Comparison of ENCODE assay signal across 7 mouse cellular contexts in genomic region chr6:115727108-115727507, GRCm38 (mm10). TPM values are rescaled to one million over a fixed set of nuclear protein-coding genes. Genes with fewer than 3 reads are reported as not detected.
A peak's percentile ranks its signal among the peaks of the same experiment; 100 is the strongest.
DNase-seq lines count a peak whose midpoint lies in the region; TF ChIP-seq lines count a peak whose summit lies in the region.

No protein-coding gene starts in this region.

- DNase-seq in left cerebral cortex, adult 18-20 months (ENCODE audit: low spot score in 2 of 2), result peak; percentile 17 to 50
- DNase-seq in left cerebral cortex, adult 11 months (ENCODE audit: low spot score), result no peak
- peak; percentile 70 for DNase-seq in NIH3T3 (ENCODE audit: low read depth)
- DNase-seq in c-Kit-positive CD71-positive TER-119-positive erythroid progenitor cells, embryonic 14.5 days (ENCODE audit: low spot score), result peak; percentile 65
- peak; percentile 31 to 80 for DNase-seq in kidney, adult 8-10 months
- DNase-seq in lung, adult 2 months, result peak; percentile 57
- peak; percentile 31 to 54 for DNase-seq in spleen, postnatal 14 days (ENCODE audit: low spot score in 2 of 2)

- no peak overlapping the region for H3K4me3 ChIP-seq in lung, adult 2 months (replicated peaks; ENCODE audit: extremely low read depth, low read depth, low read length)

- 76% methylated on average over 1 of the region's 1 CpGs for WGBS in lung, adult 2 months

- no peaks in the 10 kb centered on the region for H3K4me1 ChIP-seq in lung, adult 2 months (ENCODE audit: control insufficient read depth, insufficient read depth, low read length)

- TF ChIP-seq CTCF in lung, adult 2 months (IDR thresholded peaks at IDR 0.05; ENCODE audit: insufficient read depth, low read length), result peak; percentile 75

- no peak for TF ChIP-seq POLR2A in lung, adult 2 months (IDR thresholded peaks at IDR 0.05; ENCODE audit: borderline replicate concordance, extremely low read depth, low read depth, low read length)

RNA-seq across cellular contexts. Expression of gene Tmem40, which starts 35.1 kb away (rescaled TPM):
- 1 to 10 TPM in 1 of 2 experiments, under 1 TPM in 1; 0.56 to 4.8 TPM for total RNA-seq in left cerebral cortex, adult 18-20 months (2021)
- polyA plus RNA-seq in lung, adult 2 months (2012; rRNA removed), result 2.2 and 21.5 TPM in 2 replicates

RNA-seq across cellular contexts. Expression of gene Cand2, which starts 47.2 kb away (rescaled TPM):
- 1 to 10 TPM; 2.0 to 2.4 TPM for total RNA-seq in left cerebral cortex, adult 18-20 months (2021)
- polyA plus RNA-seq in lung, adult 2 months (2012; rRNA removed), result 5.3 and 8.4 TPM in 2 replicates

RNA-seq across cellular contexts. Expression of gene Raf1, which starts 50.7 kb away (rescaled TPM):
- 10 to 100 TPM; 79.3 to 88.2 TPM for total RNA-seq in left cerebral cortex, adult 18-20 months (2021)
- polyA plus RNA-seq in lung, adult 2 months (2012; rRNA removed), result 98.6 and 131 TPM in 2 replicates
